ENCODE assay signal across 5 mouse cellular contexts in the genomic region with DNA sequence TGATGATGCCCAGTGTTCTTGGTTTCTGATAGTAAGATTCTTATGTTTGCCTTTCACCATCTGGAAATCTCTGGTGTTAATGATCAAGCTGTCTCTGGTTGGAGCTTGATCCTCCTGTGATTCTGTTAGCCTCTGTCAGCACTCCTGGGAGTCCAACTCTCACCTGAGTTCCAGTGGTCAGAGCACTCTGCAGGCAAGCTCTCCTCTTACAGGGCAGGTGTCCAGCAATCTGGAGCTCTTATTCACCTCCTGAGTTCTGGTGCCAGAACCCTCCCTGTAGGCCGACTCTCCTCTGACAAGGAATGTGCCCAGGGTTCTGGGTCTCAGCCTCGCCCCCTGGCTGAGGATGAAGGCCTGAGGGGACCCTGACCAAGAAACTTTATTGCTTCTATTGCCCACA.
A peak's percentile ranks its signal among the peaks of the same experiment; 100 is the strongest.
DNase-seq lines count a peak whose midpoint lies in the region; TF ChIP-seq lines count a peak whose summit lies in the region.
"Not testable (repeated sequence)": the region's sequence is repeated elsewhere in the genome, so short reads cannot be mapped to it uniquely, and the experiment has no call there.

No protein-coding gene starts in this region.

- not testable (repeated sequence) for TF ChIP-seq POLR2A in kidney, adult 2 months (IDR thresholded peaks at IDR 0.05; ENCODE audit: low read depth, low read length)

- peak overlapping the region; percentile 51 for H3K27ac ChIP-seq in kidney, adult 2 months (ENCODE audit: insufficient read depth, low read depth, low read length)

- H3K36me3 ChIP-seq in kidney, adult 2 months (ENCODE audit: control insufficient read depth, insufficient read depth, low read length) = not testable (repeated sequence)

- H3K4me3 ChIP-seq in kidney, adult 2 months (ENCODE audit: insufficient read depth, low read depth, low read length) = not testable (repeated sequence)

- TF ChIP-seq CTCF in kidney, adult 2 months (conservative IDR thresholded peaks at IDR 0.05; ENCODE audit: insufficient read depth, insufficient read length, low read depth, low read length) = not testable (repeated sequence)

- not testable (repeated sequence) for H3K4me1 ChIP-seq in kidney, adult 2 months (ENCODE audit: control insufficient read depth, insufficient read depth, low read length)

- DNase-seq in kidney, adult 11 months = peak; percentile 36
- DNase-seq in kidney, adult 2 months = peak; percentile 67
- peak; percentile 28 for DNase-seq in kidney, adult 8-10 months
- peak; percentile 56 for DNase-seq in kidney, adult 9 months
- peak; percentile 1 to 28 for DNase-seq in kidney, postnatal 36 days

- not testable (repeated sequence) for H3K27me3 ChIP-seq in kidney, adult 2 months (replicated peaks; ENCODE audit: control insufficient read depth, insufficient read depth, low read length)

- 46% methylated on average over 2 of the region's 2 CpGs for WGBS in kidney, adult 2 months

Comparison
In these comparisons a context has a peak if more than half of its experiments do, and no peak if none do; other contexts are left out.
1. DNase-seq: peak in every context shown above with its lines; median percentile 67 in kidney, adult 2 months; 56 in kidney, adult 9 months; 36 in kidney, adult 11 months; 28 in kidney, adult 8-10 months; 14 in kidney, postnatal 36 days.